Mouse (Mus musculus) neural tube, embryonic 14.5 days (tissue): ENCODE measurements around the gene Marc1. TPM values are rescaled to one million over a fixed set of nuclear protein-coding genes. Genes with fewer than 3 reads are reported as not detected.

Source experiments
- ATAC-seq: fragments of 200-750 bp; cut with Nextera tagmentation; 2 replicates; pipeline ENCODE4 v1.8.0; 2017; ENCODE audit warnings: low read depth, mild to moderate bottlenecking, moderate TSS enrichment, moderate library complexity
- H3K27ac ChIP-seq: fragments of 300-500 bp; sonication (generic); 2 replicates; pipeline ENCODE4 v1.5.1; 2014; ENCODE audit warnings: low read depth, mild to moderate bottlenecking, control low read depth, low read length, moderate library complexity, mixed read lengths
- H3K27me3 ChIP-seq: fragments of 300-500 bp; sonication (generic); 2 replicates; pipeline ENCODE4 v1.6.1; 2014; ENCODE audit warnings: low read length; ENCODE audit not compliant: control insufficient read depth, insufficient read depth
- H3K36me3 ChIP-seq: fragments of 300-500 bp; sonication (generic); 2 replicates; pipeline ENCODE4 v1.6.1; 2014; ENCODE audit warnings: low read length, mixed read lengths; ENCODE audit not compliant: control insufficient read depth, insufficient read depth
- H3K4me1 ChIP-seq: fragments of 300-500 bp; sonication (generic); 2 replicates; pipeline ENCODE4 v1.6.1; 2014; ENCODE audit warnings: low read length; ENCODE audit not compliant: control insufficient read depth, insufficient read depth
- H3K4me2 ChIP-seq: fragments of 300-500 bp; sonication (generic); 2 replicates; pipeline ENCODE4 v1.6.1; 2014; ENCODE audit warnings: mild to moderate bottlenecking, low read depth, low read length, control low read depth
- H3K4me3 ChIP-seq: fragments of 300-500 bp; sonication (generic); 2 replicates; pipeline ENCODE4 v1.5.1; 2014; ENCODE audit warnings: low read depth, low read length, control low read depth, mixed read lengths
- H3K9ac ChIP-seq: fragments of 300-500 bp; sonication (generic); replicated peaks from 2 replicates; pipeline ENCODE4 v1.6.1; 2014; ENCODE audit warnings: low read depth, mild to moderate bottlenecking, control low read depth, low read length, mixed read lengths
- H3K9me3 ChIP-seq: fragments of 300-500 bp; sonication (generic); 2 replicates; pipeline ENCODE4 v1.6.1; 2016; ENCODE audit warnings: low read length; ENCODE audit not compliant: control insufficient read depth
- WGBS: fragments of 180-500 bp; shearing (Covaris S2); extraction: QIAGEN DNeasy Blood & Tissue Kit; methylation state at CpG from one replicate; pipeline ENCODE4 v1.1.7; 2014; 5-methylcytosine and 5-hydroxymethylcytosine counted together
- polyA plus RNA-seq: library from polyadenylated mRNA; unstranded; fragments of >200 nt; fragmentation: Nextera tagmentation; extraction: Ambion mirVana; gene quantifications from 2 replicates; pipeline ENCODE4 v1.2.1, GENCODE M21; 2014

Gene Marc1
- polyA plus RNA-seq, result 0.21 TPM in 1 of 2 replicates, not detected in the other

DNA sequence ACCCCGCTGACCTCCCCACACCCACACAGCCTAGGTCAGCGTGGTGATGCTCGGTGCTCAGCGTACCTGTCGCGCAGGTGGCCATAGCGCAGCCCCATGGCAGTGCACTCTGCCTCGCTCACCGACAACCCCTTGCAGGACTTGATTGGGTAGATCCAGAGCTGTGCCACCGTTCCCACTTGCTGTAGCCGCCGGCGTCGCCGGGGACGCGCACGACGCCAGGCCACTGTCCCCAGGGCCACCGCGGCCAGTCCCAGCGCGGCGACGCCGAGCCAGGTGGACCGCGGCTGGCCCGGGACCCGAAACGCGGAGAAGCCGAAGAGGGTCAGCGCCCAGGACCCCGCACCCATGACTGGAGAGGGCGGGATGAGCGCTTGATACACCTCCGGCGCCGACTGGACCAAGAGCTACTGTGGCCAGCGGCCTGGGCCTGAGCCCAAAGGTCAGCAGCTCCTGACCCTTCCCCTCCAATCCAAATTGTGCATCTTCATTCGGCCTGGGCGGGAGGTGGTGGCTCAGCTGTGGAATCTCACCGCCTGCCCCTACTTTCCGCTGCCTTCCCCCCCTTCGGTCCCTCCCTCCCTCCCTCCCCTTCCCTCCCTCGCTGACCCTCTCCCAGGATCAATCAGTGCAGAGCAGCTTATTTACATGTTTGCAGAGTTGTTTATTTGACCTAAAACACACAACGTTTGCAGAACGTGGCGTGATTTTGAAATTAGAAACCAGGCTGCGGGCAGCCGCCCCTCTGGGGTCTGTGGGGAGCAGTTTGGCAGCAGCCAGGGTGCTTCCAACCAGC is at the start of gene Marc1:
Gene Marc1, minus strand, starts transcription at position 534 of the 796 bp plus-strand sequence.
- ATAC-seq, result 0 out of 2 replicates have a peak, but pooled peaks have one; percentile 44
- peak within 1 kb of the TSS; percentile 41; the same call in 1 of the 2 replicates for H3K9ac ChIP-seq
- no peaks in the 10 kb centered on the region for H3K36me3 ChIP-seq
- H3K4me1 ChIP-seq, result peaks cover 6% of the 10 kb centered on the region; the same call in 1 of the 2 replicates
- no peak within 1 kb of the TSS for H3K27ac ChIP-seq
- H3K4me2 ChIP-seq, result peak within 1 kb of the TSS; percentile 56
- peak within 1 kb of the TSS; percentile 28 for H3K4me3 ChIP-seq
- H3K27me3 ChIP-seq, result no peaks in the 10 kb centered on the region; the same call in 1 of the 2 replicates
- WGBS, result 9% methylated on average over 40 of the region's 52 CpGs
- no peaks in the 10 kb centered on the region for H3K9me3 ChIP-seq

- no peak overlapping the region for H3K27ac ChIP-seq
- ATAC-seq, result no peak
- H3K4me1 ChIP-seq, result no peaks in the 10 kb centered on the region
- no peaks in the 10 kb centered on the region for H3K36me3 ChIP-seq
- no peaks in the 10 kb centered on the region for H3K9me3 ChIP-seq
- 70% methylated on average over 3 of the region's 3 CpGs for WGBS
- H3K27me3 ChIP-seq, result no peaks in the 10 kb centered on the region
- H3K4me3 ChIP-seq, result no peak overlapping the region
- H3K4me2 ChIP-seq, result no peak overlapping the region
- H3K9ac ChIP-seq, result no peak overlapping the region
Measured at GRCm38 (mm10) chr1:184860276-184860675, 49.2 kb upstream of the Marc1 start.

GRCm38 (mm10) chr1:184858253-184858652 is 47.1 kb upstream of the Marc1 start:
- ATAC-seq, result no peak
- WGBS, result 91% methylated on average over 1 of the region's 1 CpGs
- H3K4me3 ChIP-seq, result no peak overlapping the region

GRCm38 (mm10) chr1:184857216-184857615 is 46.1 kb upstream of the Marc1 start:
- WGBS, result 90% methylated on average over 9 of the region's 9 CpGs
- Histone ChIP-seq H3K4me2 (no peak overlapping the region), H3K27me3 (no peaks in the 10 kb centered on the region), H3K4me1 (no peaks in the 10 kb centered on the region), H3K9me3 (no peaks in the 10 kb centered on the region), H3K27ac (no peak overlapping the region), H3K9ac (no peak overlapping the region), H3K36me3 (no peaks in the 10 kb centered on the region), H3K4me3 (no peak overlapping the region)
- ATAC-seq, result no peak

More at GRCm38 (mm10) chr1:184858253-184858652, 47.1 kb upstream of the Marc1 start:
- no peaks in the 10 kb centered on the region for H3K4me1 ChIP-seq
- no peaks in the 10 kb centered on the region for H3K27me3 ChIP-seq
- H3K4me2 ChIP-seq, result no peak overlapping the region
- no peak overlapping the region for H3K9ac ChIP-seq
- no peaks in the 10 kb centered on the region for H3K36me3 ChIP-seq
- no peak overlapping the region for H3K27ac ChIP-seq
- H3K9me3 ChIP-seq, result no peaks in the 10 kb centered on the region

DNA sequence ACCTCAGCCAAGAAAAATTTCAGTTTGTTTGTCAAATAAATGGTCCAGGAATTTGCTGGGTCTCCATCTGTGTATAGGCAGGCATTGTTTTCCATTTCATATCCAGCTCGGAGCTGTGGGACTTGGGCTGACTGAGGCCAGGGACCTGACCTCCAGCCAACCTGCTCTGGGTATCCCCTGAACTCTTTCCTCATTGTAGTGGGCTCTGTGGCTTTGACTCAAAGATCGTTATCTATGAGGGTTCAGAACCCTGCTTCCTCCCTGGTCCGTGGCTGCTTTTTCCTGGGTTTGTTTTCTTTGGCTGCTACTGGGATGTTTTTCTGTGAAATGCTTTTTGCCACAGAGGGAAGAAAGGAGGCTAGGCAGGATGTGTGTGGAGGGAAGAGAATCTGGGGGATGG is 42.8 kb upstream of the Marc1 start:
- 0 out of 2 replicates have a peak, but pooled peaks cover 4% of the 10 kb centered on the region for H3K4me1 ChIP-seq
- H3K36me3 ChIP-seq, result no peaks in the 10 kb centered on the region
- H3K27ac ChIP-seq, result no peak overlapping the region; the same call in 1 of the 2 replicates
- peaks cover 2% of the 10 kb centered on the region; the same call in 1 of the 2 replicates for H3K27me3 ChIP-seq
- ATAC-seq, result no peak
- no peaks in the 10 kb centered on the region for H3K9me3 ChIP-seq
- H3K4me2 ChIP-seq, result no peak overlapping the region
- H3K4me3 ChIP-seq, result no peak overlapping the region
- H3K9ac ChIP-seq, result no peak overlapping the region
- 73% methylated on average over 3 of the region's 3 CpGs for WGBS

DNA sequence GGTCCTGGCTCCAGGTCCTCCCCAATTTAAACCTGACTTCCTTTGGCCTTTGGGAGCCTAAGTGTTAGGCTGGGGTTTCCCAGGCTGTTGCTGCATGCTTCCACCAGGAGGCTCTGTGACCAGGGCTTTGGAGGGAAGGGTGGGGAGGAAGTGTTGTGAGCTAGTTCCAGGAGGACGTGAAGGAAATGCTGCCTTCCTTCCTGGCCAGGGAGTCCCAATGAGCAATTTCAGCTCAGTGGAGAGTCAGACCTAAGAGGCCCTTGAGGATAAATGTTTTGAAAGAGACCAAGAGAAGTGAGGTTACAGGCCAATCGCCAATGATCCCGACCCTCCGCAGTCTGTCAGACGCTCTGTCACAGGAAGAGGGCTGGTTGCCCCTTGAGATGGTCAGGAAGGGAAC is 42.2 kb upstream of the Marc1 start:
- H3K4me2 ChIP-seq, result peak overlapping the region; percentile 8; the same call in 1 of the 2 replicates
- ATAC-seq, result no peak
- no peaks in the 10 kb centered on the region for H3K9me3 ChIP-seq
- H3K27me3 ChIP-seq, result peaks cover 2% of the 10 kb centered on the region; the same call in 1 of the 2 replicates
- no peak overlapping the region for H3K4me3 ChIP-seq
- H3K27ac ChIP-seq, result no peak overlapping the region
- H3K4me1 ChIP-seq, result 0 out of 2 replicates have a peak, but pooled peaks cover 4% of the 10 kb centered on the region
- WGBS, result 38% methylated on average over 5 of the region's 5 CpGs
- H3K36me3 ChIP-seq, result no peaks in the 10 kb centered on the region
- no peak overlapping the region for H3K9ac ChIP-seq

- WGBS, result 17% methylated on average over 31 of the region's 31 CpGs
- Histone ChIP-seq H3K4me3 (no peak overlapping the region), H3K36me3 (no peaks in the 10 kb centered on the region), H3K27ac (peak overlapping the region; percentile 39; the same call in 1 of the 2 replicates), H3K9ac (no peak overlapping the region), H3K4me1 (0 out of 2 replicates have a peak, but pooled peaks cover 4% of the 10 kb centered on the region), H3K27me3 (peaks cover 2% of the 10 kb centered on the region; the same call in 1 of the 2 replicates), H3K9me3 (no peaks in the 10 kb centered on the region), H3K4me2 (peak overlapping the region; percentile 37)
- peak; percentile 96 for ATAC-seq
Measured at GRCm38 (mm10) chr1:184851741-184852618, 40.9 kb upstream of the Marc1 start.

- Histone ChIP-seq H3K9ac (no peak overlapping the region), H3K27me3 (peaks cover 2% of the 10 kb centered on the region; the same call in 1 of the 2 replicates), H3K36me3 (no peaks in the 10 kb centered on the region), H3K4me3 (no peak overlapping the region), H3K27ac (no peak overlapping the region), H3K4me2 (no peak overlapping the region), H3K9me3 (no peaks in the 10 kb centered on the region), H3K4me1 (0 out of 2 replicates have a peak, but pooled peaks cover 4% of the 10 kb centered on the region)
- ATAC-seq, result no peak
- WGBS, result 56% methylated on average over 7 of the region's 7 CpGs
Measured at GRCm38 (mm10) chr1:184851166-184851565, 40.1 kb upstream of the Marc1 start.
